Mouse (Mus musculus) right cerebral cortex, postnatal 25 days (tissue): ENCODE measurements around the gene Tmem169.
"Not testable (repeated sequence)": the region's sequence is repeated elsewhere in the genome, so short reads cannot be mapped to it uniquely, and the experiment has no call there.

Experiments
- DNase-seq: peaks from one replicate; pipeline ENCODE4 v3.0.0; 2022

Gene Tmem169

DNA sequence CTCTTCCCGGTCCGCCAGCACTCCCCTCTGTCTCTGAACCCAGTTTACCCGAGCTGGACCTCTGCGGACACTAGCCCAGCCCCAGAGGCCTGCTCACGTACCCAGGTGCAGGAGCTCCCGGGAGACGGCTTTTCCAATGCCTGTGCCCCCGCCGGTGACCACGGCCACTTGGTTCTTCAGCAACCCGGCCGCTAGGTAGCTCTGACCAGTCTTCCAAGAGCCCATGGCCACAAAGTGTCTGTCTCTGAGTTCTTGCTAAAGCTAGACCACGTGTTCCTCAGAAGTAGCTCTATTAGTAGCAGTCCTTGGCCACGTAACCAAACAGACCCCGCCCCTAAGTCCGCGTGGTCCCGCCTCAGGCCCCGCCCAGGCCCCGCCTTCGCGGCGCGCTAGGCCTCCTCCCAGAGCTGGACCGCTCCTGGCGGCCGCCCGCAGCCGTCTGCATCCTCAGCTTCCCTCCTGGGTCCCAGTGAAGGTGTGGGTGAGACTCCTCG is at the start of gene Tmem169, which contains the start of gene Pecr:
Gene Tmem169 (plus strand): TSS at position 378 of the 494 bp plus-strand sequence.
Gene Pecr (minus strand): TSS at position 323 of the 494 bp plus-strand sequence.
- peak; percentile 93 for DNase-seq

DNA sequence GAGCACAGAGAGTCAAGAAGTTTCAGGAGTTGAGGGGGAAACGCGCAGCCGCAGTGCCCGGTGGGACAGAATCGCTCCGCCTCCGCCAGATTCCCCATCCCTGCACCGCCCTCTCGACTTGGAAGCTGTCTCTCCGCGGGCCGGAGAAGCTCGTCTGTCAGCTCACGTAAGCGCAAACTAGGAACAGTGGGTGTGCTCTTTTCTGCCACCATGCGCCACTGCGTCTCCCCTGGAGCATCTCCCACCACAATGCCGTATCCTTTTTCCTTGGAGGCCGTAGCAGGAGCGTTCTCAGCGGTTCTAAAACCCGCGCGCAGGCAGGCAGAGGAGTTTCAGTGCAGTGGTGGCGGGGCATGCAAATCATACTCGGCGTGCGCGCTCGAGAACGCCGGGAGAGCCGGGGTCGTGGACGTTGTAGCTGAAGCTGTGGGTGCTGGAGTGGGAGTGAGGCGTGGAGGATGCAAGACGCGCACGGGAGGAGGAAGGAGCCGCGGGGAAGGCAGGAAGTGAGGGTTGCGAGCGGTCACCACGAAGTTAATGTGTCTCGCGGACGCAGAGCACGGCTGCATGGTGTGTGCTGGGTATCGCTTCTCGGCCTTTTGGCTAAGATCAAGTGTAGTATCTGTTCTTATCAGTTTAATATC is 47.7 kb upstream of the Tmem169 start:
- peak; percentile 69 for DNase-seq

DNA sequence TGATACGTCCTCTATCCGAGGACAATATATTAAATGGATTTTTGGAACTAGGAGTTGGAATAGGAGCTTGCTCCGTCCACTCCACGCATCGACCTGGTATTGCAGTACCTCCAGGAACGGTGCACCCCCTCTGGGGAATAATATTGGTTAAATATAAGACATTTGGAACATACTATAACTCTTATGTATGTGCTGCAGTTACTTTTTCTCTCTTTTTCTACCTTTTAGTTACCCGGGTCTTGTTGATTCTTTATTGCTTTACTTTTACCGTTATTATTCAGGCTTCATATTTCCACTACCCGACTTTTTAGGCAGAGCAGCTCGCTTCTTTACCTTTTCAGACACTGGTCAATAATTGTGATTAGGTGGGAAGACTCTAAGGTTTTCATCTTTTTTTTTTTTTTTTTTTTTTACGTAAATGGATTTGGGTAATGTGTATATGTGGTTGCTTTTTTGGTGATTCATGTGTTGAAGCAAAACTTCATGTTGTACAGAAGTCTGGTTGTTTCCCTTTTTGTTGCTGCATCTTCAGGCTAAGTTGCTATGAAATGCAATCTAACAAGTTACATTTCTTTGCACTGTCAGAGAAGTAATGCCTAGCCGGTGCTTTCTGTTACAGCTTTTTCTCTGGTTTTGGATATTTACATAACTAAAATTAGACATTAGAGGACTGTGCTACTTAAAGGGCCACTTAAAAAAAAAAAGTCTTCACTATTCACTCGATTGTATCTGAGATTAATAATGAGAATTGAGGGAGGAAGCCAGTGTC is 47.0 kb upstream of the Tmem169 start:
- no peak for DNase-seq

DNA sequence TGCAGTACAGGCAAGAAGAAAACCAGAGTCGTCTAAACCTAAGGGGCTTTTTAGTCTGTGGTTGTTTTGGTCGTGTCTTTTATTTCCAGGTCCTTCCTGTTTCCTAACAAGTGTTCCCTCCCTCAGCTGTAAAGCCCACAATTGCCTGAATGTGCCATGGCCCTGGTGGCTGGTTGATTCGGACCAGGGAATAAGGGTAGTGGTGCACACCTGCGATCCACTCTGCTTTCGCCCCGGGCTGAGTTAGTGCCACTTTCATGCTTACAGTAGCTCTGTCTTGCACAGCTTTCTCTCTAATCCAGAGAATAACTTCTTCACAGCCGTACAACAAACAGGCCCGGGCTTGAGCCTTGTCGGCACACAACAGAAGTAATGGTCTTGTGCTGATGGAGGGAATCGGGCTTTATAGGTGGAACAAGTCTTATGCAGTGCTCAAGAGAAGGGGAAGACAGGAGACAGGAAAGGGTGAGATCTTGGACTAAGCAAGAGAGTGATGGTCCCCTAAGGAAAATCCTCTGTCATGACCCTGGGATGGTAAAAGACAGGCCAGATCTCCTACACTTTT is 46.1 kb upstream of the Tmem169 start:
- DNase-seq = no peak

DNA sequence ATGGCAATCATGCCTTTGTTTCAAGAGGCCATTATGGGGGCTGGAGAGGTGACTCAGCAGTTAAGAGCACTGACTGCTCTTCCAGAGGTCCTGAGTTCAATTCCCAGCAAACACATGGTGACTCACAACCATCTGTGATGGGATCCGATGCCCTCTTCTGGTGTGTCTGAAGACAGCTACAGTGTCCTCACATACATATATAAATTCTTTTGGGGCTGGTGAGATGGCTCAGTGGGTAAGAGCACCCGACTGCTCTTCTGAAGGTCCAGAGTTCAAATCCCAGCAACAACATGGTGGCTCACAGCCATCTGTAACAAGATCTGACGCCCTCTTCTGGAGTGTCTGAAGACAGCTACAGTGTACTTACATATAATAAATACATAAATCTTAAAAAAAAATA is 45.1 kb upstream of the Tmem169 start:
- DNase-seq = not testable (repeated sequence)

DNA sequence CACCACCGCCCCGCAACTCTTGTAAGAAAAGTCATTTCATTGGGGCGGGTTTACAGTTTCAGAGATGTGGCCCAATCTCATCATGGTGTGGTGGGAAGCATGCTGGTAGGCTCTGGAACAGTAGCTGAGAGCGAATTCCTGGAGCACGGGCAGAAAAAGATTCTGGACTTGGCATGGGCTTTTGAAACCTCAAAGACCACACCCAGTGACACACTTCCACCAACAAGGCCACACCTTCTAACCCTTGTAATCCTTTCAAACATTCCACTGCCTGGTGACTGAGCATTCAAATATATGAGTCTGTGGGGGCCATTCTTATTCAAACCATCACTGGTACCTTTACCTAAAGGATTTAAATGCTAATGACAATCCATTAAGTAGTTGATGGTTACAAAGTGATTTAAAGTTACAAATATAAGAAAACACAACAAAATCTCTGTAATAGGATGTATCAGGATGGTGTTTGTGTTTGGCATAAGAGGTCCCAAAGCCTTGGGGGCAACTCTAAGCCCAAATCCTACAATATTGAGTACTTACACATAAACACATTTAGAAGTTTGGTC is 41.5 kb upstream of the Tmem169 start:
- DNase-seq = no peak

DNA sequence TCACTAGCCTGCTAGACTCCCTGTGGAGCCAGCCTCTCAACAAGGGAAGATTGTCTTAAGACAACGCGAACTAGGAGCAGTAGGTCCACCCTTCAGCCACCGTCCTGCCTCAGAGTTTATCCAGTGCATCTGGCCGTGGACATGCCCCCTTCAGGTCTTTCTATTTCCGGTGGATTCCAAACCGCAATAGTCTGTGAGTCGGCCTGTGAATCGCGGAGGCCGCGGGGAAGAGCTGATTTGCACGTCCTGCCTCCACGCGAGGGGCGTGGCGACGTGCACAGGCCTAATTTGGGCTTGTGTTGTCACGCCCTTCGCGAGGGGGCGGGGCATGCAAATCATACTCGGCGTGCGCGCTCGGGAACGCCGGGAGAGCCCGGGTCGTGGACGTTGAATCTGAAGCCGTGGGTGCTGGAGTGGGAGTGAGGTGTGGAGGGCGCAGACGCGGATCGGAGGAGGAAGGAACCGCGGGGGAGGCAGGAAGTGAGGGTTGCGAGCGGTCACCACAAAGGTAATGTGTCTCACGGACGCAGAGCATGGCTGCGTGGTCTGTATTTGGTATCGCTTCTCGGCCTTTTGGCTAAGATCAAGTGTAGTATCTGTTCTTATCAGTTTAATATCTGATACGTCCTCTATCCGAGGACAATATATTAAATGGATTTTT is 40.4 kb upstream of the Tmem169 start:
- DNase-seq = peak; percentile 93

DNA sequence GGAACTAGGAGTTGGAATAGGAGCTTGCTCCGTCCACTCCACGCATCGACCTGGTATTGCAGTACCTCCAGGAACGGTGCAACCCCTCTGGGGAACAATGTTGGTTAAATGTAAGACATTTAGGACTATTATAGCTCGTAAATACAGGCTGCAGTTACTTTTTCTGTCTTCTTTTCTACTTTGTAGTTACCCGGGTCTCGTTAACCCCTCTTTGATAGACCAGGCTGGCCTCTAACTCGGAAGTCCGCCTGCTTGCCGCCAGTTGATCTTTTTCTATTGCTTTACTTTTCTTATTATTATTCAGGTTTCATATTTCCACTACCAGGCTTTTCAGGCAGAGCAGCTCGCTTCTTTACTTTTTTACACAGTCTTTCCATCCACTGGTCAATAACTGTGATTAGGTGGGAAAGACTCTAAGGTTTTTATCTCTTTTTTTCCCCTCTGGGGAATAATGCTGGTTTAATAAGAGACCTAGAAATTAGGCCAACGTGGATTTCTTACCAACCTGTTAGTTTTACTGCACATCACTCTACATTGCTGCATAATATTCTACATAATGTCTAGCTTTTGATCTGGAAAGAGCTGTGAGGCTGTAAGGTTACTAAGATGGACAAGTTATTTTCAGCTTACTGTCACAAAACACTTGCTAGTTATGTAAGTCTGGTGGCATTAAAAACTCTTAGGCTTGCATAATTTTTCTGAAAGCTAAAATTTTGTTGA is 39.7 kb upstream of the Tmem169 start:
- DNase-seq = no peak

DNA sequence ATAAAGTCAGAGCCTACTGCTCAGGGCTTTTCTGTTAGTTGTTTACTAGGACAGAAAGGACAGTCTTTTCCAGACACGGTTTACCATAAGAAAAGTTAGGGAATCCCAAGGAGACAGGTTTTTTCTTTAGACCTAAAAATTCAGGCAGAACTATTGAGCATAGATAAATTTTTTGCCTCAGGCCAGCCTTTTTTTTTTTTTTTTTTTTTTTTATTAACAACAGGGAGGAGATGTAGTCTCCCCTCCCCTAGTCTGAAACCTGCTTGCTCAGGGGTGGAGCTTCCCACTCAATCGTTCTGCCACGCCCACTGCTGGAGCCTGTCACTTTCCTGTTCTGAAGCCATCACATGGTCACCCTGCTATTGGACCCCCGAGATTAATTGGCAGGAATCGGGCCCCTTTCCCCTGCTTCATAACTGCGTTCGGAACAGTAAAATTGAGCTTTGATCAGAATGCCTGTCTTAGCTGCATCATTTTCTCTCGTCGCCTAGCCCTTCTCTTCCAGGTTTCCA is 35.9 kb upstream of the Tmem169 start:
- not testable (repeated sequence) for DNase-seq

DNA sequence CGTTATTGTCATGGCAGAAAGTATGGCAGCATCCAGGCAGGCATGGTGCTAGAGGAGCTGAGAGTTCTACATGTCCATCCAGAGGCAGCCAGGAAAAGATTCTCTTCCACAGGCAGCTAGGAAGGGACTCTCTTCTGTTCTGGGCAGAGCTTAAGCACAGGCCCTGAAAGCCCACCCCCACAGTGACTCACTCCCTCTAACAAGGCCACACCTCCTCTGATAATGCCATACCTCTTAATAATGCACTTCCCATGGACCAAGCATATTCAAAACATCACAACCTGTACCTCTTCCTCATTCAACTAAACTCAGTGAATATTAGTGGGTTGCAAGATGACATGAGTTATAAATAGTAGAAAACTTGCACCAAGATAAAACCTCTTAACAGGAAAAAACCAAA is 32.4 kb upstream of the Tmem169 start:
- no peak for DNase-seq

DNA sequence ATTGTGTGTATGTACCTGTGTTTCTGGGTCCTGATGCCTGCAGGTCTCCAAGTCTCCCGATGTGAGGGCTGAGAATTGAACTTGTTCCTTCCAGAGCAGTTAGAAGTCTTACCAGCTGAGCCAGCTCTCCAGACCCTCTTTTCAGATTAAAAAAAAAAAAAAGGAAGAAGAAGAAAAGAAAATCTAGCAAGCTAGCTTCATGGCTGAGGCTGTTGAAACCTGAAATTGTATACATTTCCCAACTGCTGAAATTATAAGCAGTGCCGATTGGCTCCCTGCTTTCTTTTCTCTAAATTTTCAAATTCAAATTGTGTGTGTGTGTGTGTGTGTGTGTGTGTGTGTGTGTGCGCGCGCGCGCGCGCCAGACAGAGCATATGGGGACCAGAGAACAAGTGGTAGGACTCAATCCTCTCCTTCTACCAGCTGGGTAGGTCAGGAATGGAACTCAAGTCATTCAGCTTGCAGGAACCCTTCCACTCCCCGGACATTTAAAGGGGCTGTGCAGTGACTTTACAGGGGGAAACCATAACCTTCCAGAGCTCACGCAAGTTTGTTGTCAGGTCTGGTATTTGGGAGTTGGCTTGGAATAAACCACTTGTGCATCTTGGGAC is 30.2 kb upstream of the Tmem169 start:
- peak; percentile 20 for DNase-seq

DNA sequence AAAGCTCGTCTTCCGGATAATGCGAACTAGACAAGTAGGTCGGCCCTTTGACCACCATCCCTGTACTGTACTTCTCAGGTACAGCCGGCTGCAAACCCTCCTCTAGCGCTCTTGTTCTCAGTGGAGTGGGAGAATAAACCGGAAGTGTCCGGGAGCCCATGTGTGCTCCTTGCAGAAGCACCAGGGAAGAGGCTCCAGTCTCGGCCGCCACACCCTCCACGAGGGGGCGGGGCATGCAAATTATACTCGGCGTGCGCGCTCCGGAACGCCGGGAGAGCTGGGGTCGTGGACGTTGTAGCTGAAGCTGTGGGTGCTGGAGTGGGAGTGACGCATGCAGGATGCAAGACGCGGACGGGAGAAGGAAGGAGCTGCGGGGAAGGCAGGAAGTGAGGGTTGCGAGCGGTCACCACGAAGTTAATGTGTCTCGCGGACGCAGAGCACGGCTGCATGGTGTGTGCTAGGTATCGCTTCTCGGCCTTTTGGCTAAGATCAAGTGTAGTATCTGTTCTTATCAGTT is 29.6 kb upstream of the Tmem169 start:
- DNase-seq = peak; percentile 79

DNA sequence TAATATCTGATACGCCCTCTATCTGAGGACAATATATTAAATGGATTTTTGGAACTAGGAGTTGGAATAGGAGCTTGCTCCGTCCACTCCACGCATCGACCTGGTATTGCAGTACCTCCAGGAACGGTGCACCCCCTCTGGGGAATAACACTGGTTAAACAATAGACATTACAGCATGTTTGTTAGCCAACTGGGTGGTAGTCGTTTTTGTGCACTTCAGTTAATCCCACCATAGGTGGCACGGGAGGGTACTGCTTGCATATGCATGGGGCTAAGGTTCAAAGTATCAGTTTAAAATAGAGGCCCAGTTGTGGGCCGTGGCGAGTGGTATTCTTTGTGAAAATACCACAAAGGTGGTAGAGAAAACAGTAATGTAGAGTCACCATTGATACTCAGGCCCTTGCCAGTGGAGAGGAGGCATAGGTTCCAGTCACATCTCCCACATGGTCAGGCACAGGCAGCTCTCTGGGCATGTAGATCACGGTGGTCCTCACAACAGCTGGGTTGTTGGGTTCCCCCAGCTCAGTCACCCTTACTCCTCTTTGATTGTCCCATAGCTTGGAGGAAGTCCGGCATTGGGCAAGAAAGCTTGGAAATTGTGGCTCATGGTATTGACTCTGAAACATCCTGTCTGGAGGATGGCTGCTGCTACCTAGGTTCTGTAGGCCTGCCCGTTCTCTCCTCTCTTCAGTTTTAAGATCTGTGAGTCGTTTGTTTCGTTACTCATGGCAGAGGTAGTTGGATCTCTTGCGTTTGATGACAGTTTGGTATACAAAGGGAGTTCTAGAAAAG is 28.9 kb upstream of the Tmem169 start:
- DNase-seq = peak; percentile 31

DNA sequence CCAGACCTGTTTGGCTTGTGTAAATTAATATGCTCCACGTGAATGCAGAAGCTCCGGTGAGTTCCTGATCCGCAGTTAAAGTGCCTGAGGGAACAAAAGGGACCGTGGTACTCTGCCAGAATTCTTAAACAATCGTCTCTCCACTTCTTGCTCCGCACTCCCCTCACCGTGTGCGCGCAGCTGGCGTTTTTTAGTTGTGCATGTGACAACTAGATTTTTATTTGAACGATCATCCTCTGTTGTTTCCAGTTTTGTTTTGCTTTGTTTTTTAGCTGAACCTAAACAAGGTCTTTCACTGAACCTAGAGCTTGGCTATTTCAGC is 28.4 kb upstream of the Tmem169 start:
- DNase-seq = no peak

DNA sequence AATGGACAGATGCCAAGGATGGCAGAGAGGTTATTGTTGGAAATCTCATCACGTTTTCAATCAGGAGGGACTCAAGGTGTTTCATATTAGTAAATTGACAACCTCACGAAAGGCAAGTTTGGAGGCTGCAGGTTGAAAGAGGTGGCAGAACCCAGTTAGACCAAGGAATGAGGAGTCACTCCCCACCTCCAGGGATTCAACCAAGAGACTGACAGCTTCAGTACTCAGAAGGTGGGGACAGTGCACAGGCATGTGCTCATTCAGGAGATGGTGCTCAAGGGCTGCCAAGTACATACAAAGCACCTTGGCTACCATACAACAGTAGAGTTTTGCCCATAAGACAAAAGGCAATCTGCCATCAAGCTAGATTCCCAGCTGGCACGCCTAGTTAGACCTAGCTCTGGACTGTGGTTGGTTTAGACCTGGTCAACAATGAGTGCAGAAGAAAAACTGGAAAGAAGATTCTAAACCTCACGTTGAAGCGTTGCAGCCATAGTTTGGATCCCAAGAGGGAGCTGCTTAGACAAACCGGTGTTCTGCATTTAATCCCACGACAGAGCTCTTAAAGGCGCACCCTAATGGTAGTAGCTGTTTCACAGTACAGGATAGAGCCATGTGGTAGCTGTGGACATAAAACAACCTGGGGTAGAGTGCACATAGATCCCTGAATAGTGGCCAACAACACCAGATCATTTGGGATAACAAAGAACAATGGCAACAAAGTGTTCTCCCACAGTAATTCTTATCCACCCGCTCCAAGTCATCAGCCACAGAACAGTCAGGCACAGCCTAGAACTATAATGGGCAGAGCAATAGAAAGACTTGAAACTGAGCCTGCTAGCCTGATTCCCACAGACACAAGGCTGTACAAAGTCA is 27.6 kb upstream of the Tmem169 start:
- DNase-seq = no peak

DNA sequence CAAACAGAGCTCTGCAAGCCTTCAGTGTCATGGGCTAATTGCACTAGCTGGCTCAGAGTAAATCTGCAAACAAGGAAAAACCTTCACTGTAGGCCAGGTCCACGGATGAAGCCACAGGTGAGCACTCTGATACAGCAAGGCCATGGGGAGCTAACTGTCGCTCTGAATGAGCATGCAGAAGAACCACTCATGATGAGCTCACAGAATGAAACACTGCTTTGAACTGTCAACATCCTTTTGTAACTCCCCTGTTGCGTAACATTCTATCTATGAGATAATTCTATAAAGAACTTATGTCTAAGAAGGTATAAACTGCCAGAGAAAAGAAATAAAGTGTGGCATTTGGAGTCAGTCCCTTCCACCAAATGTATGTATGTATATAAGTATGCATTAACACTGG is 21.1 kb upstream of the Tmem169 start:
- DNase-seq = no peak

DNA sequence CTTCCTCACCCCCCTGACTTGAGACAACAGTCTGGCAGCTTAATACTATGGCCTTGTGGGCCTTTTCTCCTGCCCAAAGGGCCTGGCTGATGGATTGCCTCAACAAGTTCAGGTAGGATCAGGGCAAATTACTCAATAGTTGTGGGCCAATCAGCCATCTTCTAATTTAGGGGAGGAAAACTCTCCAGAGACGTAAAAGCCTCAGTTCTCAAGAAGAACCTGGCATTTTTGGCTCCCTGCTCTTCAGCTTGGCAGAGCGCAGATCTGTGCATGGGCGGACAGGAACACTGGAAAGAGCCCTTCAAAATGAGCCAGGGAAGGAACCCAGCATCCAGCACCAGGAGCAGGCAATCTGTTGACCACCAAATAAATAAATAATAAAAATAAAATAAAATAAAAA is 6.1 kb upstream of the Tmem169 start:
- no peak for DNase-seq

DNA sequence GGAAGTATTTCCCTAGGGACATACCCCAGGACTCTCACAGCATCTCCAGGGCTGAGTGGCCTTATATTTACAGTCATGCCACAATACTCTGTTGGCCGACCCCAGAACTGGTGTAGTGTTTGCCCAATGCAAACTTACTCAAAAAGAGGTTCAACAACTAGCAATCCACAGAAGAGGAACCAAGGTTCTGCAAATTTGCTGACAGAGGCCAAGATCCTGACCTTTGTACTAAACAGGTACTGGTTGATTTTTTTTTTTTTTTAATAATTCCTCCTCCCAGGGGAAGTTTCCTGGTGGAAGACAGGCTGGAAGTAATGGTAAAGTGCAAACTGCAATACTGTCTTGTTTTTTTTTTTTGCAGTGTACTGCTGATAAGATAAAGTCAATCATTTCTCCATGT is 1.6 kb upstream of the Tmem169 start:
- no peak for DNase-seq

DNA sequence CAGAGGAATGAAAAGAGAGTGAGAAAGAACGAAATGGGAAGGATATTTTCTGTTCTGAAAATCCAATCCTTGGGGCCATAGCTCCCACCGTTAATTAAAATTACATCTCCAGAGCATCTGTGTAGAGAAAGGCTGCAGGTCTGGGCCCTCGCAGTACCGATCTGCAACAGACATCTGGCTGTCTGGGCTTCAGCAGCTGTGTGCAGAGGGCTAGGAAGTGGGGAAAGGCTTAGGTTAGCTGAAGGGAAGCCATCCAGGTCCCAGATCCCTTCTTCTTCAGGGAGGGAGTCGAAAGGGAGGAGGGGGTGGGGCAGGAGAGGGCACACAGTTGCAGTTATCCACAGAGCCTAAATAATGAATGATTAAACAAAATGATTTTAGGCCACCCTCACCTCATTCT is 370 bp downstream of the Tmem169 start:
- no peak for DNase-seq

DNA sequence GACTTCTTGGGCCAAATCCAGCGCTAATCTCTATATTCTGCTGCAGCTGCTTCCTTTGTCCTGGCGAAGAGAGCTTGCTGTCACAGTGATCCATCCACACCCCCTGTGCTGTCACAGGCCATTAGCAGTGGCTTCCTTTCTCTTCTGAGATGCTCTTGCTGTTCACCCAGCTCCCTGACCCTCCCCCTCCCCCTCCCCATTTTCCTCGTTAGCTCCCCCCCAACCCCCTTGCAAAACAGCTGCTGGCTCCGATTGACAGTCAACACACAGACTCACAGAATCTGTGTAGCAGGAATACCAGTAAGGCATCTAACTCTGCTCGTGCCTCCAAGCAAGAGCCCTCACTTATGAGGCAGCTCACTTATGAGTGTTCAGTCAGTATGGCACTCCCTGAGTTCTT is 2.7 kb downstream of the Tmem169 start:
- no peak for DNase-seq
